Mouse (Mus musculus) heart, embryonic 13.5 days (tissue): ENCODE measurements at regions not wholly inside any gene's neighbourhood (a gene's known extent, or its start where the extent isn't known, plus 50 kb on each side); places are given as distances from the start of the nearest gene placed in this dataset.

Experiments
- ATAC-seq: fragments of 200-750 bp; cut with Nextera tagmentation; 2 replicates; pipeline ENCODE4 v1.8.0; 2017; ENCODE audit warnings: moderate TSS enrichment; ENCODE audit not compliant: insufficient number of reproducible peaks, low FRiP score, low TSS enrichment; ENCODE audit errors: extremely low read depth
- H3K27ac ChIP-seq: fragments of 300-500 bp; sonication (generic); replicated peaks from 2 replicates; pipeline ENCODE4 v1.5.1; 2015; ENCODE audit warnings: moderate library complexity, mild to moderate bottlenecking, inconsistent platforms
- H3K27me3 ChIP-seq: fragments of 300-500 bp; sonication (generic); replicated peaks from 2 replicates; pipeline ENCODE4 v1.6.1; 2015; ENCODE audit warnings: mild to moderate bottlenecking, inconsistent platforms
- H3K36me3 ChIP-seq: fragments of 300-500 bp; sonication (generic); 2 replicates; pipeline ENCODE4 v1.6.1; 2015; ENCODE audit warnings: mild to moderate bottlenecking, inconsistent platforms
- H3K4me1 ChIP-seq: fragments of 300-500 bp; sonication (generic); 2 replicates; pipeline ENCODE4 v1.6.1; 2015; ENCODE audit warnings: inconsistent platforms
- H3K4me2 ChIP-seq: fragments of 300-500 bp; sonication (generic); 2 replicates; pipeline ENCODE4 v1.6.1; 2015; ENCODE audit warnings: inconsistent platforms, mild to moderate bottlenecking, moderate library complexity
- H3K4me3 ChIP-seq: fragments of 300-500 bp; sonication (generic); 2 replicates; pipeline ENCODE4 v1.5.1; 2015; ENCODE audit warnings: moderate library complexity, mild to moderate bottlenecking, inconsistent platforms
- H3K9ac ChIP-seq: fragments of 300-500 bp; sonication (generic); 2 replicates; pipeline ENCODE4 v1.6.1; 2015; ENCODE audit warnings: inconsistent platforms, mild to moderate bottlenecking, moderate library complexity
- H3K9me3 ChIP-seq: fragments of 300-500 bp; sonication (generic); 2 replicates; pipeline ENCODE4 v1.6.1; 2016; ENCODE audit warnings: inconsistent platforms
- WGBS: fragments of 180-500 bp; shearing (Covaris S2); methylation state at CpG from one replicate; pipeline ENCODE4 v1.1.7; 2015; ENCODE audit warnings: mixed read lengths; 5-methylcytosine and 5-hydroxymethylcytosine counted together

GRCm38 (mm10) chr15:7578439-7578838, 180.2 kb upstream of the Egflam start:
- Histone ChIP-seq H3K36me3 (no peaks in the 10 kb centered on the region), H3K4me3 (no peak overlapping the region), H3K27ac (no peak overlapping the region), H3K4me2 (no peak overlapping the region), H3K9ac (no peak overlapping the region), H3K9me3 (no peaks in the 10 kb centered on the region), H3K4me1 (peaks cover 4% of the 10 kb centered on the region; the same call in 1 of the 2 replicates), H3K27me3 (0 out of 2 replicates have a peak, but pooled peaks cover 4% of the 10 kb centered on the region)
- no peak for ATAC-seq
- 49% methylated on average over 3 of the region's 3 CpGs for WGBS

- Histone ChIP-seq H3K9ac (no peak overlapping the region), H3K9me3 (no peaks in the 10 kb centered on the region), H3K36me3 (no peaks in the 10 kb centered on the region), H3K4me3 (no peak overlapping the region), H3K4me2 (no peak overlapping the region), H3K4me1 (peaks cover 10% of the 10 kb centered on the region), H3K27ac (no peak overlapping the region), H3K27me3 (no peaks in the 10 kb centered on the region)
- ATAC-seq, result no peak
- WGBS, result 85% methylated on average over 3 of the region's 3 CpGs
Observed at GRCm38 (mm10) chr15:7587210-7587609, 189.0 kb upstream of the Egflam start.

GRCm38 (mm10) chr15:7591486-7591885, 193.3 kb upstream of the Egflam start:
- H3K4me1 ChIP-seq, result peaks cover 10% of the 10 kb centered on the region
- no peak overlapping the region for H3K9ac ChIP-seq
- H3K27ac ChIP-seq, result peak overlapping the region; percentile 56
- H3K36me3 ChIP-seq, result no peaks in the 10 kb centered on the region
- no peak overlapping the region for H3K4me3 ChIP-seq
- ATAC-seq, result no peak
- no peaks in the 10 kb centered on the region for H3K27me3 ChIP-seq
- H3K4me2 ChIP-seq, result no peak overlapping the region
- H3K9me3 ChIP-seq, result no peaks in the 10 kb centered on the region

- no peaks in the 10 kb centered on the region for H3K36me3 ChIP-seq
- H3K4me2 ChIP-seq, result no peak overlapping the region
- no peak overlapping the region for H3K9ac ChIP-seq
- no peaks in the 10 kb centered on the region for H3K9me3 ChIP-seq
- no peaks in the 10 kb centered on the region for H3K27me3 ChIP-seq
- no peaks in the 10 kb centered on the region; the same call in 1 of the 2 replicates for H3K4me1 ChIP-seq
- H3K4me3 ChIP-seq, result no peak overlapping the region
- H3K27ac ChIP-seq, result no peak overlapping the region
- no peak for ATAC-seq
- 73% methylated on average over 4 of the region's 4 CpGs for WGBS
Observed at GRCm38 (mm10) chr15:7597335-7597734, 199.1 kb upstream of the Egflam start.

- Histone ChIP-seq H3K9ac (no peak overlapping the region), H3K4me3 (no peak overlapping the region), H3K36me3 (no peaks in the 10 kb centered on the region), H3K4me2 (no peak overlapping the region), H3K27me3 (no peaks in the 10 kb centered on the region), H3K27ac (no peak overlapping the region), H3K4me1 (no peaks in the 10 kb centered on the region; the same call in 1 of the 2 replicates), H3K9me3 (no peaks in the 10 kb centered on the region)
- ATAC-seq, result no peak
Observed at GRCm38 (mm10) chr15:7597805-7598204, 199.6 kb upstream of the Egflam start.

- Histone ChIP-seq H3K36me3 (no peaks in the 10 kb centered on the region), H3K27ac (no peak overlapping the region), H3K27me3 (no peaks in the 10 kb centered on the region), H3K9me3 (no peaks in the 10 kb centered on the region), H3K9ac (no peak overlapping the region), H3K4me3 (no peak overlapping the region), H3K4me1 (no peaks in the 10 kb centered on the region), H3K4me2 (no peak overlapping the region)
- 89% methylated on average over 2 of the region's 2 CpGs for WGBS
- no peak for ATAC-seq
Observed at GRCm38 (mm10) chr15:7601540-7601939, 203.3 kb upstream of the Egflam start.

- no peak overlapping the region for H3K27ac ChIP-seq
- no peaks in the 10 kb centered on the region for H3K4me1 ChIP-seq
- 84% methylated on average over 3 of the region's 3 CpGs for WGBS
- H3K36me3 ChIP-seq, result no peaks in the 10 kb centered on the region
- no peaks in the 10 kb centered on the region for H3K27me3 ChIP-seq
- H3K4me2 ChIP-seq, result no peak overlapping the region
- ATAC-seq, result no peak
- no peak overlapping the region for H3K4me3 ChIP-seq
- no peaks in the 10 kb centered on the region for H3K9me3 ChIP-seq
- no peak overlapping the region for H3K9ac ChIP-seq
Observed at GRCm38 (mm10) chr15:7604847-7605246, 205.8 kb upstream of the Gdnf start.

GRCm38 (mm10) chr15:7617954-7618353, 192.7 kb upstream of the Gdnf start:
- no peaks in the 10 kb centered on the region for H3K4me1 ChIP-seq
- ATAC-seq, result no peak
- no peak overlapping the region for H3K9ac ChIP-seq
- WGBS, result 62% methylated on average over 2 of the region's 2 CpGs
- H3K27me3 ChIP-seq, result no peaks in the 10 kb centered on the region
- no peaks in the 10 kb centered on the region for H3K9me3 ChIP-seq
- no peak overlapping the region for H3K4me2 ChIP-seq
- H3K36me3 ChIP-seq, result no peaks in the 10 kb centered on the region
- no peak overlapping the region for H3K27ac ChIP-seq
- H3K4me3 ChIP-seq, result no peak overlapping the region

GRCm38 (mm10) chr15:7623026-7623425, 187.6 kb upstream of the Gdnf start:
- Histone ChIP-seq H3K9me3 (no peaks in the 10 kb centered on the region), H3K4me1 (no peaks in the 10 kb centered on the region), H3K4me3 (no peak overlapping the region), H3K27me3 (0 out of 2 replicates have a peak, but pooled peaks cover 3% of the 10 kb centered on the region), H3K27ac (no peak overlapping the region), H3K36me3 (no peaks in the 10 kb centered on the region), H3K4me2 (no peak overlapping the region), H3K9ac (no peak overlapping the region)
- WGBS, result 60% methylated on average over 2 of the region's 2 CpGs
- no peak for ATAC-seq

GRCm38 (mm10) chr15:7624689-7625472, 185.8 kb upstream of the Gdnf start:
- Histone ChIP-seq H3K27ac (no peak overlapping the region), H3K9me3 (no peaks in the 10 kb centered on the region), H3K36me3 (no peaks in the 10 kb centered on the region), H3K4me3 (no peak overlapping the region), H3K4me2 (no peak overlapping the region), H3K27me3 (0 out of 2 replicates have a peak, but pooled peaks cover 3% of the 10 kb centered on the region), H3K9ac (no peak overlapping the region), H3K4me1 (no peaks in the 10 kb centered on the region)
- no peak for ATAC-seq
- 69% methylated on average over 6 of the region's 6 CpGs for WGBS

- H3K4me1 ChIP-seq, result no peaks in the 10 kb centered on the region
- H3K4me3 ChIP-seq, result no peak overlapping the region
- no peak overlapping the region for H3K9ac ChIP-seq
- no peaks in the 10 kb centered on the region; the same call in 1 of the 2 replicates for H3K27me3 ChIP-seq
- no peaks in the 10 kb centered on the region for H3K9me3 ChIP-seq
- no peak for ATAC-seq
- H3K4me2 ChIP-seq, result no peak overlapping the region
- no peaks in the 10 kb centered on the region for H3K36me3 ChIP-seq
- H3K27ac ChIP-seq, result no peak overlapping the region
- 78% methylated on average over 4 of the region's 4 CpGs for WGBS
Observed at GRCm38 (mm10) chr15:7629826-7630225, 180.8 kb upstream of the Gdnf start.

- Histone ChIP-seq H3K36me3 (no peaks in the 10 kb centered on the region), H3K27me3 (no peaks in the 10 kb centered on the region; the same call in none of the 2 replicates), H3K9me3 (no peaks in the 10 kb centered on the region), H3K4me2 (no peak overlapping the region), H3K27ac (no peak overlapping the region), H3K9ac (no peak overlapping the region), H3K4me3 (no peak overlapping the region), H3K4me1 (no peaks in the 10 kb centered on the region)
- WGBS, result 55% methylated on average over 8 of the region's 8 CpGs
- ATAC-seq, result no peak
Observed at GRCm38 (mm10) chr15:7635234-7635633, 175.4 kb upstream of the Gdnf start.
